Mouse (Mus musculus) midbrain, embryonic 10.5 days (tissue): ENCODE measurements around the gene Olfr239. TPM values are rescaled to one million over a fixed set of nuclear protein-coding genes. Genes with fewer than 3 reads are reported as not detected.
"Not testable (repeated sequence)": the region's sequence is repeated elsewhere in the genome, so short reads cannot be mapped to it uniquely, and the experiment has no call there.

Experiments used
- DNase-seq: peaks from one replicate; pipeline ENCODE4 v3.0.0-alpha.2; 2017; ENCODE audit warnings: low spot score
- H3K27ac ChIP-seq: fragments of 300-500 bp; sonication (generic); replicated peaks from 2 replicates; pipeline ENCODE4 v1.5.1; 2016; ENCODE audit warnings: mild to moderate bottlenecking
- H3K27me3 ChIP-seq: fragments of 300-500 bp; sonication (generic); 2 replicates; pipeline ENCODE4 v1.6.1; 2016; ENCODE audit warnings: low read depth, mild to moderate bottlenecking; ENCODE audit not compliant: poor library complexity, severe bottlenecking
- H3K36me3 ChIP-seq: fragments of 300-500 bp; sonication (generic); 2 replicates; pipeline ENCODE4 v1.6.1; 2016; ENCODE audit warnings: mild to moderate bottlenecking, moderate library complexity
- H3K4me1 ChIP-seq: fragments of 300-500 bp; sonication (generic); 2 replicates; pipeline ENCODE4 v1.6.1; 2016
- H3K4me3 ChIP-seq: fragments of 300-500 bp; sonication (generic); 2 replicates; pipeline ENCODE4 v1.5.1; 2016; ENCODE audit warnings: mild to moderate bottlenecking, moderate library complexity
- H3K9me3 ChIP-seq: fragments of 300-500 bp; sonication (generic); replicated peaks from 2 replicates; pipeline ENCODE4 v1.6.1; 2016; ENCODE audit warnings: mild to moderate bottlenecking
- WGBS: fragments of 180-500 bp; shearing (Covaris S2); methylation state at CpG from one replicate; pipeline ENCODE4 v1.1.7; 2016; 5-methylcytosine and 5-hydroxymethylcytosine counted together
- polyA plus RNA-seq: library from polyadenylated mRNA; unstranded; fragments of >200 nt; fragmentation: Nextera tagmentation; extraction: Ambion mirVana; gene quantifications from 2 replicates; pipeline ENCODE4 v1.2.1, GENCODE M21; 2016

Gene Olfr239
- polyA plus RNA-seq = not detected in 2 replicates

DNA sequence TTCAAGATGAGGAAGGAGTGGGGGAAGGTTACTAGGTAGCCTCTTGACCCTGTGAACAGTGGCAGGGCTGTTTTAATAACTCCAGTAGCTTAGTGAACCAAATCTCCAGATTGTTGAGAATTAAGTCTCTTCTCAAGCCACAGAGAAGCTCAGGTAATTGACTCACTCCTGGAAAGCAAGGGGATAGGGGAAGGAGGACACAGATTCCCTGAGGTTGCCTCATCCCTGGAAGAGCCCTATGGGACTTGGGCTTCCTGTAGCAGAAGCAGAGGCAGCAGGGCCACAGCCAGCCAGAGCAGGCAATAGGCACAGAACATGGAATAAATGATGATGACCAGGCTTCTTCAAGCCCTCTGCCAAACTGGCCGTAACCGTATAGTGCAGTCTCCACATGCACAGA is at the start of gene Olfr239:
TSS of gene Olfr239 (plus strand) at position 301 of the 400 bp plus-strand sequence.
- not testable (repeated sequence) for H3K27me3 ChIP-seq, H3K36me3 ChIP-seq, H3K4me3 ChIP-seq, H3K27ac ChIP-seq, H3K9me3 ChIP-seq, DNase-seq, H3K4me1 ChIP-seq
- WGBS = no CpG with 5 or more reads among the region's 2 CpGs

DNA sequence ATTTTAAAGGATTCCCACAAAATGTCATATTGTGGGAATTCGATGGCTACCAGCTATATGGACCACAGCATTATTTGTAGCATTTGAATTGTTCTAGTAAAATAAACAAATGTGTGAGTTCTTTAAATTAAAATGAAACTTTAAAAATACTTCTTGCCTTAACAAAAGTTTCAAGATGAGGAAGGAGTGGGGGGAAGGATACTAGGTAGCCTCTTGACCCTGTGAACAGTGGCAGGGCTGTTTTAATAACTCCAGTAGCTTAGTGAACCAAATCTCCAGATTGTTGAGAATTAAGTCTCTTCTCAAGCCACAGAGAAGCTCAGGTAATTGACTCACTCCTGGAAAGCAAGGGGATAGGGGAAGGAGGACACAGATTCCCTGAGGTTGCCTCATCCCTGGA is 23.0 kb upstream of the Olfr239 start, which contains the start of gene Olfr55:
TSS of gene Olfr55 (plus strand) at position 301 of the 400 bp plus-strand sequence.
- H3K4me1 ChIP-seq, H3K27me3 ChIP-seq, DNase-seq, H3K4me3 ChIP-seq, H3K27ac ChIP-seq, H3K9me3 ChIP-seq, H3K36me3 ChIP-seq: not testable (repeated sequence)
- WGBS = 88% methylated on average over 1 of the region's 1 CpGs

DNA sequence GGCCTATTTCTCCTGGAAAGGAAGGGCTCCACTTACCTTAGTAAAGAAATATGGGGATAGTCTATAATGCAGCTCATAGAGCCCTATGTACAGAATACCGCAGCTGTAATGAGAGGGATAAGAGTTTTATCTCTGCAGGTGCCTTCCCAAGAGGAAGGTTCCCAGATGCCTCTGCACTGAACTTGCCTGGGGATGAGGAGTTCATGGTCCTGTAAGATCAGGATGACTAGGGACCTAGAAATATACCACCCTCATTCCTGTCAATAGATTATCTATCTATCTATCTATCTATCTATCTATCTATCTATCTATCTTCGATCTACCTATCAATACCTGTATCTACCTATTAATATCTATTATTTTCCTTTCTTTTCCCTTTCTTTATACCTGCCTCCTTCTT is 30.5 kb downstream of the Olfr239 start, which contains the start of gene Olfr1564:
TSS of gene Olfr1564 (minus strand) at position 101 of the 400 bp plus-strand sequence.
- WGBS = 87% methylated on average over 2 of the region's 2 CpGs
- H3K27ac ChIP-seq = no peak within 1 kb of the TSS
- peaks cover 20% of the 10 kb centered on the region for H3K9me3 ChIP-seq
- H3K27me3 ChIP-seq = no peaks in the 10 kb centered on the region
- no peak within 1 kb of the TSS for H3K4me3 ChIP-seq
- no peak for DNase-seq
- H3K36me3 ChIP-seq = no peaks in the 10 kb centered on the region
- H3K4me1 ChIP-seq = no peaks in the 10 kb centered on the region

DNA sequence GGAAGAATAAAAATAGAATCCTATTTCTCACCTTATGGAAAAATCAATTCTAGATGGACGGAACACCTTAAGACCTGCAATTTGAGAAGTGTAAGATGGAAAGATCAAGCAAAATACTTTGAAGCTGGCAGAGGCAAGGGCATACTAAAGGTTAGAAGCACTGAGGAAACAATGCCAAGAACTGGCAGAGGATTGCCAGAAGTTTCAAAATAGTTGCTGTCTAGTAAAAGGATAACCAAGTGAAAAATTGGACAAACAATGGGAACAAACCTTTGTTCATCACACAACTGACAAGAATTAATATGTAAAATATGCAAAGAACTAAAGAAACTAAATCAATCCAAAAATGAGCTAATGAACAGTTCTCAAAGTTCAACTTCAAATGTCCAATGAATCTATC is 45.5 kb downstream of the Olfr239 start:
- not testable (repeated sequence) for DNase-seq, H3K4me3 ChIP-seq, H3K27ac ChIP-seq, H3K4me1 ChIP-seq, H3K27me3 ChIP-seq
- 90% methylated on average over 1 of the region's 1 CpGs for WGBS
- peaks cover 30% of the 10 kb centered on the region for H3K36me3 ChIP-seq
- H3K9me3 ChIP-seq = peaks cover 27% of the 10 kb centered on the region

Other genes starting within 250 kb of the Olfr239 start
- gene Cyp4f13, start 243.9 kb upstream of the Olfr239 start, polyA plus RNA-seq = 1.6 and 2.9 TPM in 2 replicates
- gene Zfp472, start 225.5 kb upstream of the Olfr239 start, polyA plus RNA-seq = 11.5 and 13.2 TPM in 2 replicates
- 15.3 and 16.9 TPM in 2 replicates for gene Zfp952, start 198.2 kb upstream of the Olfr239 start, polyA plus RNA-seq
- gene Zfp763, start 157.9 kb upstream of the Olfr239 start, polyA plus RNA-seq = 16.8 and 18.5 TPM in 2 replicates
- not detected in 2 replicates for gene 4921501E09Rik, start 123.2 kb upstream of the Olfr239 start, polyA plus RNA-seq
- gene Zfp563, start 102.0 kb upstream of the Olfr239 start, polyA plus RNA-seq = 6.6 and 8.1 TPM in 2 replicates
- gene Morc2b, start 51.6 kb upstream of the Olfr239 start, polyA plus RNA-seq = 0.06 TPM in 1 of 2 replicates, not detected in the other
- not detected in 2 replicates for gene Olfr55, start 22.9 kb upstream of the Olfr239 start, polyA plus RNA-seq
- not detected in 2 replicates for gene Olfr1564, start 30.4 kb downstream of the Olfr239 start, polyA plus RNA-seq
- 16.4 and 17.5 TPM in 2 replicates for gene Zfp955a, start 63.8 kb downstream of the Olfr239 start, polyA plus RNA-seq
- 0.04 and 0.06 TPM in 2 replicates for gene Olfr63, start 73.4 kb downstream of the Olfr239 start, polyA plus RNA-seq
- gene Zfp955b, start 98.2 kb downstream of the Olfr239 start, polyA plus RNA-seq = 9.6 and 12.3 TPM in 2 replicates
- 9.9 and 13.1 TPM in 2 replicates for gene Zfp81, start 167.6 kb downstream of the Olfr239 start, polyA plus RNA-seq
- 16.8 and 18.0 TPM in 2 replicates for gene Zfp101, start 203.3 kb downstream of the Olfr239 start, polyA plus RNA-seq
- gene Actl9, start 241.6 kb downstream of the Olfr239 start, polyA plus RNA-seq = not detected in 2 replicates